Mouse (Mus musculus) layer of hippocampus, adult 18-20 months (tissue): Measurements from ENCODE around the gene Dmbt1. TPM values are rescaled to one million over a fixed set of nuclear protein-coding genes. Genes with fewer than 3 reads are reported as not detected.

Source experiments
- total RNA-seq, 2 experiments: library from RNA; stranded (reverse); gene quantifications; 2 replicates each; pipeline ENCODE4 v1.2.3; 2021

Gene Dmbt1
- total RNA-seq, 2 experiments from 2014 or later, result not detected

Other genes starting within 250 kb of the Dmbt1 start
- gene Plekha1, start 166.3 kb upstream of the Dmbt1 start, total RNA-seq, result 10 to 100 TPM; 84.7 TPM
- gene Htra1, start 95.9 kb upstream of the Dmbt1 start, total RNA-seq, result 100 to 1,000 TPM; 257 to 274 TPM
- gene 4933402N03Rik, start 114.3 kb downstream of the Dmbt1 start, total RNA-seq, result not detected
- gene 5430419D17Rik, start 142.3 kb downstream of the Dmbt1 start, total RNA-seq, result not detected